Mouse (Mus musculus) embryonic facial prominence, embryonic 12.5 days (tissue): ENCODE measurements at regions not wholly inside any gene's neighbourhood (a gene's known extent, or its start where the extent isn't known, plus 50 kb on each side); places are given as distances from the start of the nearest gene placed in this dataset.
A peak's percentile ranks its signal among the peaks of the same experiment; 100 is the strongest.

Experiments
- ATAC-seq: fragments of 200-750 bp; cut with Nextera tagmentation; 2 replicates; pipeline ENCODE4 v1.8.0; 2017; ENCODE audit not compliant: insufficient number of reproducible peaks, insufficient read depth, low FRiP score, low TSS enrichment
- H3K27ac ChIP-seq: fragments of 300-500 bp; sonication (generic); 2 replicates; pipeline ENCODE4 v1.5.1; 2016; ENCODE audit warnings: mild to moderate bottlenecking
- H3K27me3 ChIP-seq: fragments of 300-500 bp; sonication (generic); 2 replicates; pipeline ENCODE4 v1.6.1; 2016; ENCODE audit warnings: mild to moderate bottlenecking, moderate library complexity
- H3K36me3 ChIP-seq: fragments of 300-500 bp; sonication (generic); 2 replicates; pipeline ENCODE4 v1.6.1; 2016; ENCODE audit warnings: mild to moderate bottlenecking
- H3K4me1 ChIP-seq: fragments of 300-500 bp; sonication (generic); 2 replicates; pipeline ENCODE4 v1.6.1; 2016
- H3K4me2 ChIP-seq: fragments of 300-500 bp; sonication (generic); replicated peaks from 2 replicates; pipeline ENCODE4 v1.6.1; 2016; ENCODE audit warnings: mild to moderate bottlenecking, moderate library complexity
- H3K4me3 ChIP-seq: fragments of 300-500 bp; sonication (generic); 2 replicates; pipeline ENCODE4 v1.5.1; 2016; ENCODE audit warnings: mild to moderate bottlenecking
- H3K9ac ChIP-seq: fragments of 300-500 bp; sonication (generic); 2 replicates; pipeline ENCODE4 v1.6.1; 2016; ENCODE audit warnings: mild to moderate bottlenecking, moderate library complexity
- H3K9me3 ChIP-seq: fragments of 300-500 bp; sonication (generic); 2 replicates; pipeline ENCODE4 v1.6.1; 2016; ENCODE audit warnings: mild to moderate bottlenecking, moderate library complexity
- WGBS: fragments of 180-500 bp; shearing (Covaris S2); methylation state at CpG from one replicate; pipeline ENCODE4 v1.1.7; 2016; 5-methylcytosine and 5-hydroxymethylcytosine counted together

DNA sequence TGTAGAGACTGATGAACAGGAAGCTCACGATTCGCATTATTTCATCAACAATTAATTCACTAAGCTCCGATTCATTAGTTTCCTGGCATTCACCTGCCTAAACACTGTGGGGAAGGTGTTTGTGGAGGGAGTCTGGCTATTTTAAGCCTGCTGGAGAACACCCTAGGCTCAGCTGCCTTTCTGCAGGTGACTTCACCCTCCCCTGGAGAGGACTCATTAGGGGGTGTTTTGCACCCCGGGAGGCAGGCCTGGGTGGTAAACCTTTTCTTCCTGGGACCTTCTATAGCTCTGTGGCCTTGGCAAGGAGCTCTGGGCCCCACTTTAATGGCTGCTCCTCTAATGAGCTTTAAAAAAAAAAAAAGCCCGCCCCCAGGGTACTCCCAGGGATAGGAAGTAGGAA, 55.4 kb upstream of the Bnc1 start:
- no peak for ATAC-seq
- no peaks in the 10 kb centered on the region for H3K36me3 ChIP-seq
- H3K4me1 ChIP-seq: peaks cover 7% of the 10 kb centered on the region; the same call in 1 of the 2 replicates
- no peak overlapping the region for H3K27ac ChIP-seq
- H3K4me2 ChIP-seq: no peak overlapping the region
- WGBS: 74% methylated on average over 5 of the region's 5 CpGs
- no peak overlapping the region for H3K4me3 ChIP-seq
- no peaks in the 10 kb centered on the region for H3K27me3 ChIP-seq
- no peak overlapping the region for H3K9ac ChIP-seq
- H3K9me3 ChIP-seq: no peaks in the 10 kb centered on the region

DNA sequence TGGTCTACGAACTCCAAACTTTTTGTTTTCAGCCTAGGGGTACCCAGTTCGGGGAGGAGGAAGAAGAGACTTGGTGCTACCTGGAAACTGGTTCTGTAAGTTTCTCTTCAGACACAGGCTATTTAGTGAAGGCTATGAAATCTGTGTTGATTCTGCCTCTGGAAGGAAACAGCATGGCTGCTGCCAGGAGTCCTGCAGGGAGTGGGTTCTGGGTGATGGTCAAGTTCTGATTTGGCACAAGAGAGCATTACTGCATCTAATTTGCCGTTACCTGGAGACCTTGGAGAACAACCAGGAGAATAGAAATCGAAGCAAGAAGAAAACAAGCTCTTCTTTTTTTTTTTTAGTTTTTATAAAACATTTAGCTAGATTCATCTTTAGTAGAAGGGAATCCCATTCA, 61.3 kb upstream of the Bnc1 start:
- no peak overlapping the region for H3K9ac ChIP-seq
- peaks cover 7% of the 10 kb centered on the region; the same call in 1 of the 2 replicates for H3K4me1 ChIP-seq
- no peak overlapping the region for H3K27ac ChIP-seq
- no peaks in the 10 kb centered on the region for H3K36me3 ChIP-seq
- H3K27me3 ChIP-seq: no peaks in the 10 kb centered on the region
- no peak overlapping the region for H3K4me3 ChIP-seq
- no peak overlapping the region for H3K4me2 ChIP-seq
- no peaks in the 10 kb centered on the region for H3K9me3 ChIP-seq
- WGBS: 85% methylated on average over 4 of the region's 4 CpGs
- no peak for ATAC-seq

DNA sequence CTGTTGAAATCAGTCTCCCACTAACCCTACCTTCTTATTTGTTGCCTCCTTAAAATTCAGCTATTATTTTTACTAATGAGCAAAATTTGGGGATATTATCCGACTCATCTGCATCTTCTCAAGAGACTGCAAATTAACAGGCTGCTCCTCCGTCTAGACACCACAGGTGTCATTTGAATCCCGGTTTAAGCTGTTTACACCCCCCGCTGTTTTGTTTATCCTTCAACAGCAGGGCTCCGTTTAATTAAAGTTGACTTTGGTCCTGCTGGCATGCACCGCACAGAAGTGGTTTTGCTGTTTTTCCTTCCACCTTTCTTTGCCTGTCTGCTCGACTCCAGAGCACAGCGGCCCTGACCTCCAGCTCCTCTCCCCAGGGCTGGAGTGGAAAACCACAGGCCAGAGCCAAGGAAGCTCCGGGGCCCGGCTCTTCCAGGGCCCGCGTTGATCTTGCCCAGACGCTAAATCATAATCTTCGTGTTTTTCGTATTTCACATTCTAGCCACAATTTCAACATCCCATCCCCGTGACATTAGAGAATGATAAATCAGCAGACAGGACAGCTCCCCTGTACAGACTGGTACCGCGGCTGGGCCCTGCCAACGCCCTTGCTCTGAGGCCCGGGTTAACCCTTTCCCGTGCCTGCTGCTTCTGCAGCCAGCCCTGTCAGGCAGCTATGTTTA, 64.6 kb upstream of the Bnc1 start:
- no peak for ATAC-seq
- no peak overlapping the region for H3K4me3 ChIP-seq
- 4% methylated on average over 21 of the region's 21 CpGs for WGBS
- H3K9me3 ChIP-seq: no peaks in the 10 kb centered on the region
- H3K27ac ChIP-seq: no peak overlapping the region
- no peaks in the 10 kb centered on the region for H3K36me3 ChIP-seq
- peak overlapping the region; percentile 48 for H3K4me2 ChIP-seq
- no peaks in the 10 kb centered on the region for H3K27me3 ChIP-seq
- no peaks in the 10 kb centered on the region; the same call in 1 of the 2 replicates for H3K4me1 ChIP-seq
- H3K9ac ChIP-seq: 0 out of 2 replicates have a peak overlapping the region, but pooled peaks have one; percentile 1

DNA sequence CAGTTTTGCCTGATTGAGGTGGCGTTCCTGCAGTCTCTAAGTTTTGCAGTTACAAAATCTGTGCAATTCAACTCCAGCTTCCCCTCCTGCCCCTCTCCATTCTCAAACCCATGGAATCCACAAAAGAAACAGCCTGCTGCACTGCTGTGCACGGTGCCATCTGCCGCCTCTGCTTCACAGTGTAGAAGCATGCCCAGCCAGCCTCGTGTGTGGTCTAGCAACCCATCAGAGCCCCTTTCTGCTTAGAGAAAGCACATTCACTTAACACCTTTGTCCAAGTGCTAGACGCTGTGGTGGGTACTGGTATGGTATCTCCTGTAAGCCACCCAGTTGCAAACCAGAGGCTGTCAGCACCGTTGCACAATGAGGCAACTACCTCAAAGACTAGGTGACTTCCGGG, 71.3 kb upstream of the Bnc1 start:
- Histone ChIP-seq H3K4me2 (no peak overlapping the region), H3K4me3 (no peak overlapping the region), H3K27ac (no peak overlapping the region), H3K9ac (no peak overlapping the region), H3K9me3 (no peaks in the 10 kb centered on the region), H3K36me3 (no peaks in the 10 kb centered on the region), H3K4me1 (no peaks in the 10 kb centered on the region; the same call in 1 of the 2 replicates), H3K27me3 (no peaks in the 10 kb centered on the region; the same call in 1 of the 2 replicates)
- 78% methylated on average over 7 of the region's 7 CpGs for WGBS
- no peak for ATAC-seq

DNA sequence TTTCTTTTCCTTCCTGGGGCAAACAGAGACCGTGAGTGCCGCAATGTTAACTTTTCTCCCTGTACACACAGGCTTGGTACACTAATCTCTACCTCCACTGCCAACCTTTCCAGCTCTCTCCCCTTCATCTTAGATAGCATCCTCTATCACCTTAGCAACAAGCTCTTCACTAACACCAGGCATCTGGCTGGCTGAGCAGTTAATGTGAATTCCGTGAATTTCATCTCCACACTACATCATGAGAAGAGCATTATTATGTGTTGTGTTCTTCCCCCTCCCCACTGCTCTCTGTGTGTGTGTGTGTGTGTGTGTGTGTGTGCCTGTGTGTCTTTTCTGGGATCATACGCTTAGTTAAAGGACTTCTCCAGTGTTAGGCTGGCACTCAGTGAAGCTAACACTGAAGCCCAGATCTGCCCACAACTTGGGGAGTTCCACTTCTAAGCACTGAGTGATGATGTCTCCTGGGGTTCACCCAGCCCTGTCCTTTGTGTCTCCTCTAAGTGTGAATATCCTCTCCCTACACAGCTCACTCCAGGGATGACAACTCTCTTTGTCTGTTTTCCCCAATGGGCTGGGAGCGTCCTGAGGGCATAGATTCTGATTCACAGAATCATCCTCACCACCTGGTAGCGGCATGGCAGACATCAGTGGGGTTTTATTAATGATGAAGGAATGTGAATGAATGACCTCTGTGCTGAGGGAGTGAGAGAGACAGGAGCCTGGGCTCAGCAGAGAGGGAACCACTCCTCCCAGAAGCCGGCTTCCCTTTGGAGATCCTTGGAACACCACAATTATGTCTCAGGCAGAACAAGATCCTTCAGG, 77.7 kb upstream of the Bnc1 start:
- Histone ChIP-seq H3K4me3 (no peak overlapping the region), H3K9me3 (no peaks in the 10 kb centered on the region), H3K27ac (no peak overlapping the region), H3K27me3 (peaks cover 4% of the 10 kb centered on the region; the same call in 1 of the 2 replicates), H3K9ac (no peak overlapping the region), H3K4me1 (no peaks in the 10 kb centered on the region), H3K36me3 (no peaks in the 10 kb centered on the region), H3K4me2 (no peak overlapping the region)
- 58% methylated on average over 7 of the region's 7 CpGs for WGBS
- ATAC-seq: no peak

DNA sequence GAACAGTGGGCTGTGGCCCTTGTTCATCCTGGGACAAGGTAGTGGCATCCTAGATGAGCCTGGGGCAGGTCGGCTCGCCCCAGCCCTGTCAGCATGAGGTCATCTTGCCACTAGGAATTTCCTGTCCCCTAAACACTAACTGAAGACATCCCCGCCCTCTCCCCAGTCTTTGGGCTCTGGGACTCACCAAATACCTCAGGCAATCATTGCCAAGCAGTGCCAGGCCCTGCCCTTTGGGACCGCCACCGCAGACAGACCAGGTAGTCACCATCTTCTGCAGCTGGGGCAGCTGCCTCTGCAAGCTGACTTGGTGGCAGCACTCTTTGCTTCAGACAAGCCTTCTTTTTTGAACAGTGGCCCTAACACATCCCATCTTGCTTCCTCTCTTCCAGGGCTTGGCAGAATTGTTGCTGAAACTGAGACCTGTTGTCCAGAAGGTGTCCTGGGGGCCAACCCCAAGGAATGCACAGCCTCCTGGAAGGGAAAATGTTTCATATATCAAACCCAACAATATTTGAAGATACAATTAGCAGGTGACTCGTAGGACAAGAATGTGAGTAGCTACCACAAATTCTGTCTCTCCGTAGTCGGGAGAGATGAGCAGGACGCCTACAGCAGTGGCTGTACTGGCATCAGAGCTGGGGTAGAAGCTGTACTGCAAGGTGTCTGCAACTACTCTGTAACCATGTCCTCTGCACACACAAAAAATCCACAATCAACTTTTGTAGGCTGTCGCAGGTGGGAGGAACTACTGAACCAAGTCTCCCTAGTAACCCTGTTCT, 79.0 kb upstream of the Bnc1 start:
- H3K4me2 ChIP-seq: no peak overlapping the region
- peaks cover 4% of the 10 kb centered on the region; the same call in 1 of the 2 replicates for H3K27me3 ChIP-seq
- no peaks in the 10 kb centered on the region for H3K36me3 ChIP-seq
- no peak overlapping the region for H3K4me3 ChIP-seq
- ATAC-seq: no peak
- no peaks in the 10 kb centered on the region for H3K9me3 ChIP-seq
- H3K9ac ChIP-seq: no peak overlapping the region
- H3K4me1 ChIP-seq: no peaks in the 10 kb centered on the region
- WGBS: 74% methylated on average over 10 of the region's 10 CpGs
- no peak overlapping the region for H3K27ac ChIP-seq

DNA sequence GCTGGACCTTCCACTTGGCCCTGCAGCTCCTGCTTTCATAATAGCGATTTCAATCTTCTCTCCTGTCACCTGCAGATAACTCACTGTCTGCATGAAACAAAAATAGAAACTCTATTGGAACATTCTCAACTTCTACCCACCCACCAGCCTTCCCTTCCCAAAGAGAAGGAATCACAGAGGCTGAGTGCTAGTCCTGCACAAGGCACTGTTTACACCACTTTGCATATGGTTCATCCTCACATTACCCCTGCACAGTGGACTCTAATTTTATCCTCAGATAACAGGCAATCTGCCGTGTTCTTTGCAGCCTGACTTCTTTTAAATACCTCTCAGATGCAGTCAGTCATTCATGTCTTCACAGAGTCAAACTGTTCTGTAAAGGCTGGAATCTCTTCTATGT, 83.3 kb upstream of the Bnc1 start:
- H3K27me3 ChIP-seq: no peaks in the 10 kb centered on the region
- H3K9me3 ChIP-seq: no peaks in the 10 kb centered on the region
- ATAC-seq: no peak
- no peak overlapping the region for H3K4me2 ChIP-seq
- no peak overlapping the region for H3K4me3 ChIP-seq
- no peaks in the 10 kb centered on the region for H3K36me3 ChIP-seq
- no peak overlapping the region for H3K27ac ChIP-seq
- H3K4me1 ChIP-seq: no peaks in the 10 kb centered on the region
- H3K9ac ChIP-seq: no peak overlapping the region
- WGBS: 84% methylated on average over 2 of the region's 2 CpGs

DNA sequence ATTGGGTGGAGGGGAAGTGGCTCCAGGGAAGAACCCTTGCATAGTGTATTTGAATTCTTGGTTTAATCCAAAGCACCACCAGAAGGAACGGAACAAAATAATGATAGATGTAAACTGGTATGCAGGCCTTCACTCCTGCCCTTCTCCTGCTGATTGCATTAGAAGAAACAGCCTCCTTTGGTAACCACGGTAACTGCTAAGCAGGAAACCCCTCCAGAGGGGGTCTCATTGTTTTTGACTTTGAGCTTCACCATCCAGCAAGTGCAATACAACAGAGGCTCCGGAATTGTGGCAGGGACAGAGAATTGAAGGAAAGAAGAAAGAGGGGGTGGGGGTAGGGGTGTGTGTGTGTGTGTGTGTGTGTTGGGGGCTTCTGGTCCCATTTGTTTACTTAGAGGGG, 89.8 kb upstream of the Bnc1 start:
- WGBS: 33% methylated on average over 3 of the region's 3 CpGs
- Histone ChIP-seq H3K4me3 (no peak overlapping the region), H3K27ac (no peak overlapping the region), H3K36me3 (no peaks in the 10 kb centered on the region), H3K4me1 (peaks cover 21% of the 10 kb centered on the region; the same call in 1 of the 2 replicates), H3K9ac (no peak overlapping the region), H3K4me2 (no peak overlapping the region), H3K9me3 (no peaks in the 10 kb centered on the region), H3K27me3 (no peaks in the 10 kb centered on the region; the same call in 1 of the 2 replicates)
- ATAC-seq: no peak

DNA sequence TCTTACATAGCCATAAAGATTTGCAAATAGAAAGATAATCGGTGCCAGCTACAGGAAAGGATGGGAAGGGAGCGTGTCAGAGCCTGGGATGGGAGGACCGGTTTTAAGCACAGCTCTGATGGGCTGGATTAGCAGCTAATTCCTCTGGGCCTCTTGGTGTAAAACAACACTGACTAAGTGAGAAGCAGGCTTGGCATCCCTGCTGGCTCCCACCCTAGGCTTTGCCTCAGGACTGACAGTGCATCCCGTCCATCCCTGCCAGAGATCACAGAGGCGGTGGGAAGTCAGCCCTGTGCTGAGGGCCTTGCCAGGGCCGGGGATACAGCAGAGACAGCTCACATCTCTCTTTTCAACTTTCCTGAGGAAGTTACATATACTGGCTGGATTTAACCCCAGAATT, 90.8 kb upstream of the Sh3gl3 start:
- ATAC-seq: no peak
- no peak overlapping the region for H3K4me3 ChIP-seq
- H3K9ac ChIP-seq: no peak overlapping the region
- WGBS: 22% methylated on average over 6 of the region's 6 CpGs
- no peaks in the 10 kb centered on the region; the same call in 1 of the 2 replicates for H3K27me3 ChIP-seq
- H3K9me3 ChIP-seq: no peaks in the 10 kb centered on the region
- H3K36me3 ChIP-seq: no peaks in the 10 kb centered on the region
- no peak overlapping the region for H3K4me2 ChIP-seq
- peaks cover 21% of the 10 kb centered on the region; the same call in 1 of the 2 replicates for H3K4me1 ChIP-seq
- H3K27ac ChIP-seq: no peak overlapping the region

DNA sequence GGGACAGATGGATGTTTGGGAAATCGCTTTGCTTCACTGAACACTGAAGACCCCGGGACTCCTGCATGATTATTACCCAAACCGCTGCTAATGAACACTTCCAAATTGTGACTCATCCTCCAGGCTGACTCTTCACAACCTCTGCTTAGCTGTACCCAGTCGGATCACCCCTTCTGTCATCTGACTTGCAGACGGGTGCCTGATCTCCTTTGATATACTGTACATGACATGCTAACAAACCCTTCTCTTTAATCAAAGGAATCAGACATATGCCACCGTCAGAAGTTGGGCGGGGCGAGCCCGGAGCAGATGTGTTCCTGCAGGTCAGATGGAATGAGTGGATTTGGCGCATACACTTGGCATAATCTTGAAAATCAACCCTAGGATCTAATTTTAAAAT, 89.2 kb upstream of the Sh3gl3 start:
- Histone ChIP-seq H3K36me3 (no peaks in the 10 kb centered on the region), H3K27ac (0 out of 2 replicates have a peak overlapping the region, but pooled peaks have one; percentile 31), H3K9me3 (no peaks in the 10 kb centered on the region), H3K4me1 (peaks cover 21% of the 10 kb centered on the region; the same call in 1 of the 2 replicates), H3K27me3 (no peaks in the 10 kb centered on the region; the same call in 1 of the 2 replicates), H3K4me2 (no peak overlapping the region), H3K4me3 (no peak overlapping the region), H3K9ac (no peak overlapping the region)
- WGBS: 68% methylated on average over 10 of the region's 10 CpGs
- no peak for ATAC-seq

DNA sequence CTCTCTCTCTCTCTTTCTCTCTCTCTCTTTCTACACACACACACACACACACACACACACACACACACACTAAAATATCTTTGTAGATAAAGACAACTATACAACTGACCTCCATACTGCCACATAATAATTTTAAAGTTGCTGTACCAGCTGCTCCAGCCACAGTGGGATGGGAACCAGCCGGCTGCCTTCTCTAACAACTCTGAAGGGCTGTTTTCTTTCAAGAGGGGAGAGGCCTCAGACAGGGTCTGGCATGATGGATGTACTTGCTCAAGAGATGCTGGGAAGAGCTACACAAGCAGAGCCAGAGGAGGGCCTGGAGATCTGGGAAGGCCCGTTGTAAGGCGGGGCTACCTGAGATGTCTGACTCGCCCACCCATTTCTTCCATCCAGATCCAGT, 88.4 kb upstream of the Sh3gl3 start:
- no peak overlapping the region for H3K9ac ChIP-seq
- H3K9me3 ChIP-seq: no peaks in the 10 kb centered on the region
- H3K27ac ChIP-seq: 0 out of 2 replicates have a peak overlapping the region, but pooled peaks have one; percentile 31
- ATAC-seq: no peak
- H3K36me3 ChIP-seq: no peaks in the 10 kb centered on the region
- no peak overlapping the region for H3K4me2 ChIP-seq
- H3K27me3 ChIP-seq: no peaks in the 10 kb centered on the region; the same call in 1 of the 2 replicates
- peaks cover 21% of the 10 kb centered on the region; the same call in 1 of the 2 replicates for H3K4me1 ChIP-seq
- WGBS: 83% methylated on average over 4 of the region's 4 CpGs
- no peak overlapping the region for H3K4me3 ChIP-seq
